Mouse (Mus musculus) forebrain, embryonic 10.5 days (tissue): ENCODE measurements around the gene Tor3a. TPM values are rescaled to one million over a fixed set of nuclear protein-coding genes. Genes with fewer than 3 reads are reported as not detected.
A peak's percentile ranks its signal among the peaks of the same experiment; 100 is the strongest.

Experiments used
- DNase-seq: peaks from one replicate; pipeline ENCODE4 v3.0.0-alpha.2; 2017; ENCODE audit warnings: low spot score; ENCODE audit errors: extremely low spot score
- H3K27ac ChIP-seq: fragments of 300-500 bp; sonication (generic); 2 replicates; pipeline ENCODE4 v1.5.1; 2016; ENCODE audit warnings: mild to moderate bottlenecking
- H3K27me3 ChIP-seq: fragments of 300-500 bp; sonication (generic); 2 replicates; pipeline ENCODE4 v1.6.1; 2016; ENCODE audit warnings: mild to moderate bottlenecking; ENCODE audit not compliant: poor library complexity, severe bottlenecking
- H3K36me3 ChIP-seq: fragments of 300-500 bp; sonication (generic); replicated peaks from 2 replicates; pipeline ENCODE4 v1.6.1; 2016; ENCODE audit warnings: mild to moderate bottlenecking, moderate library complexity
- H3K4me1 ChIP-seq: fragments of 300-500 bp; sonication (generic); 2 replicates; pipeline ENCODE4 v1.6.1; 2016
- H3K4me3 ChIP-seq: fragments of 300-500 bp; sonication (generic); 2 replicates; pipeline ENCODE4 v1.5.1; 2016; ENCODE audit warnings: mild to moderate bottlenecking, moderate library complexity
- H3K9me3 ChIP-seq: fragments of 300-500 bp; sonication (generic); 2 replicates; pipeline ENCODE4 v1.6.1; 2016; ENCODE audit warnings: mild to moderate bottlenecking, moderate library complexity
- WGBS: fragments of 180-500 bp; shearing (Covaris S2); methylation state at CpG from one replicate; pipeline ENCODE4 v1.1.7; 2016; 5-methylcytosine and 5-hydroxymethylcytosine counted together
- polyA plus RNA-seq: library from polyadenylated mRNA; unstranded; fragments of >200 nt; fragmentation: Nextera tagmentation; extraction: Ambion mirVana; gene quantifications from 2 replicates; pipeline ENCODE4 v1.2.1, GENCODE M21; 2016

Tor3a gene
- polyA plus RNA-seq, result 5.4 and 6.2 TPM in 2 replicates

DNA sequence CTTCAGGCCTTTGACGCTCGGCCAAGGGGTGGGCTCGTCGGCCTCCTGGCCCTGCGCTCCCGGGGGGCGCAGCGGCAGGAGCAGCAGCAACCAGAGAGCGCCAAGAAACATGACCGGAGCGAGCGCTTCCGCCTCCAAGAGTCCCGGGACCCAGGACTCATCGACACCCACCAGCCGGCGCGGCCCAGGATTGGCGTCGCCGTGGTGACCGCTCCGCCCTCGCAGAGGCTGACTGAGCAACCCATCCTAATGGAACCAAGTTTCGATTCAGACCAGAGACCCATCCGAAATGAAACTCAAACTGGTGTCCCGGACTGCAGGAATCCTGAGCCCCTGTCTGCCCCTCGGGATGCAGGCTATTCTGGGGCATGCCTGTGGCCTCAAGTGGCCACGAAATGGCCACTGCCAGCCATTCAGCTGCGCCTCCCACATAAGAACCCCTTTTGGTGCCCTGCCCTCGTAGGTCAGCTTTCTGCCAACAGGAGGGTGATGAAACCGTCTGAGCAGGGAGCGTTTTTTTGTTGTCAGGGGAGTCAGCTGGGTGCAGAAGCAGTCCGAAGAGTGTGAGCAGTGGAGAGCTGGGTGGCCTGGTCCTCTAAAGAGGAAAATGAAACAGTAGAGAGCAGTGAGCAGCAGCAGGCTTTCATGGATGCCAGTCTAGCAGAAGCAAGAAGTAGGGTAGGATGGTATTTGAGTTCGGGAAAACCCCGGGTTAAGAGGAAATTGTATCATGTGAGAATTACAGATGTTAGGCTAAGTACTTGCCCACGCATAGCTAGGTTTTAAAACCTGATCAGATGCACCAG lies at the start of gene Tor3a:
Gene Tor3a (minus strand): TSS at position 162 of the 806 bp plus-strand sequence.
- WGBS, result 7% methylated on average over 37 of the region's 37 CpGs
- H3K9me3 ChIP-seq, result no peaks in the 10 kb centered on the region
- peak within 1 kb of the TSS; percentile 63 for H3K4me3 ChIP-seq
- H3K4me1 ChIP-seq, result peaks cover 24% of the 10 kb centered on the region
- H3K36me3 ChIP-seq, result no peaks in the 10 kb centered on the region
- peak; percentile 66 for DNase-seq
- H3K27me3 ChIP-seq, result peaks cover 26% of the 10 kb centered on the region
- peak within 1 kb of the TSS; percentile 79 for H3K27ac ChIP-seq

DNA sequence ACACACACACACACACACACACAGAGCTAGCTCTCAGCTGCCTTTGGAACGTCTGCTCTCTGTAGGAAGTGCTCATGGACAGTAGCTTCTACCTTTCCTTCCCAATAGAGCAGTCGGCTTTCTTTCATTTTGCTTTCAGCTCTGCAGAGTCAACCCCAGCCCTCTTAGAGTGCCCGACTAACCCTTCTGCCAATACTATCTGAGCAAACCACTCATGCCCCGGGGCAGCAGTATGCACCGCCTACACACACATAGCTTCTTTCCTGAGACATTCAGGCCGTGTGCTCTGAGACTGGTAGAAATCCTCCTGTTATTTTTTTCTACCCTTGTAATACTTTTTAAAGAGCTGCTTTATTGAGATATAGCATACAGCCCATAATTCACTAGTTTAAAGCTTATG lies 47.9 kb upstream of the Tor3a start:
- H3K4me1 ChIP-seq, result peaks cover 28% of the 10 kb centered on the region
- DNase-seq, result no peak
- no peak overlapping the region for H3K4me3 ChIP-seq
- H3K36me3 ChIP-seq, result no peaks in the 10 kb centered on the region
- WGBS, result 65% methylated on average over 6 of the region's 6 CpGs
- H3K27me3 ChIP-seq, result peaks cover 21% of the 10 kb centered on the region
- no peaks in the 10 kb centered on the region for H3K9me3 ChIP-seq
- H3K27ac ChIP-seq, result no peak overlapping the region

DNA sequence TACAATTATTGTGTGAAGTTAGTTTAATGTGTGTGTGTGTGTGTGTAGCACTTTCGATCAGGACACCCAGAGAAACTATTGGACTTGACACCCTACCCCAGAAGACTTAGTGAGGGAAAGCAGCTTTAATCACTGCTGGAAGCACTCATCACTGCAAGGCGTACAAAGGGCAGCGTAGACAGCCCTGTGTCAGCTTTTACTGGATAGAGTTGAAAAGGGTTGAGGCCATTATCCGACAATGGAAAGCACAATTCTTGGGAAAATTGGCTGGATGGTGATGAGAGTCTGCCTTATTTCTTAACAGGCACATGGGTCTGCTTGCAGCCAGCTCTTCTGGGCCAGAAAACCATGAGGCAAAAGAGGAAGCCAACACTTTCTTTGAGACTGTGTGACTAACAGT lies 45.9 kb upstream of the Tor3a start:
- Histone ChIP-seq H3K4me1 (peaks cover 28% of the 10 kb centered on the region), H3K4me3 (no peak overlapping the region), H3K27ac (no peak overlapping the region), H3K27me3 (peaks cover 21% of the 10 kb centered on the region), H3K36me3 (peaks cover 7% of the 10 kb centered on the region; the same call in 1 of the 2 replicates), H3K9me3 (no peaks in the 10 kb centered on the region)
- no peak for DNase-seq
- WGBS, result 55% methylated on average over 4 of the region's 4 CpGs

DNA sequence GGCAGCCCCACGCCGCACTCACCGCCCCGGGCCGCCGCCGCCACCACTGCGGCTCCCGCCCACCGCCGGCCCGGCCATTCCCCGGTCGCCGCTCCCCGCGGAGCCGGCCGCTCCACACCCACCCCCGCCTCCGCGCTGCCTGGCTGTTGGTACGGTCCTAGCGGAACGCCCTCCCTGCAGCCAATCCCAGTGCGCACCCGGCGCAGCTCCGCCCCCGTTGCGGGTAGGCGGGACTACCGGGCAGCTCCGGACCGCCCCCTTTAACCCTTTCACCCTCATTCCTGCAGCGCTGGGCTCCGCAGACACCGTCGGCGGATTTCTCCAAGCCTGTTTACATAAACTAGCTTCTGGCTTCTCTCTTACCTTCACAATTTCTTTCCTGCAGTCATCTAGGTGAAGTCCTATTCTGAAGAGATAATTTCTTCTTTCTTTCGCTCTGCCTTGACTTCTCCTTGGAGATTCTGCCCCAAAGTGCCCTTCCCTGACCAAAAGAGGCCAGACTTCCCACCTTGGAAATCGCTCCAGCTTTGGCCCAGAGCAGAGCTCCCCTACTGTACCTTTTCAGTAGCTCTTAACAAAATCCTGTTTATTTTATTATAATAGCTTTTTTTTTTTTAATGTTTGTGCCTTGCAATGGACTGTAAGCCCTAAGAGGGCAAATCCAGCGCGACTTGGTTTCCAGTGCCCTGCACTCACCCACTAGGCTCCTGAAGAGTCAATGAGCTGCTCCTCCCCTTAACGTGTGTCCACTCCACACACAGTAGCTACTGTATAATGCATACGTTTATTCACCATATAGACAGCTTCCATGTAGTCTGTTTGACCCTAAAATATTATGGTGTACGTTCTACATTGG lies 45.0 kb upstream of the Tor3a start, which contains the start of gene Fam20b:
Gene Fam20b (minus strand): TSS at position 137 of the 856 bp plus-strand sequence.
- under 1% methylated on average over 39 of the region's 47 CpGs for WGBS
- peaks cover 21% of the 10 kb centered on the region for H3K27me3 ChIP-seq
- no peaks in the 10 kb centered on the region for H3K9me3 ChIP-seq
- H3K4me3 ChIP-seq, result peak within 1 kb of the TSS; percentile 94
- peaks cover 28% of the 10 kb centered on the region for H3K4me1 ChIP-seq
- peaks cover 8% of the 10 kb centered on the region; the same call in 1 of the 2 replicates for H3K36me3 ChIP-seq
- peak within 1 kb of the TSS; percentile 96 for H3K27ac ChIP-seq
- peak; percentile 94 for DNase-seq

DNA sequence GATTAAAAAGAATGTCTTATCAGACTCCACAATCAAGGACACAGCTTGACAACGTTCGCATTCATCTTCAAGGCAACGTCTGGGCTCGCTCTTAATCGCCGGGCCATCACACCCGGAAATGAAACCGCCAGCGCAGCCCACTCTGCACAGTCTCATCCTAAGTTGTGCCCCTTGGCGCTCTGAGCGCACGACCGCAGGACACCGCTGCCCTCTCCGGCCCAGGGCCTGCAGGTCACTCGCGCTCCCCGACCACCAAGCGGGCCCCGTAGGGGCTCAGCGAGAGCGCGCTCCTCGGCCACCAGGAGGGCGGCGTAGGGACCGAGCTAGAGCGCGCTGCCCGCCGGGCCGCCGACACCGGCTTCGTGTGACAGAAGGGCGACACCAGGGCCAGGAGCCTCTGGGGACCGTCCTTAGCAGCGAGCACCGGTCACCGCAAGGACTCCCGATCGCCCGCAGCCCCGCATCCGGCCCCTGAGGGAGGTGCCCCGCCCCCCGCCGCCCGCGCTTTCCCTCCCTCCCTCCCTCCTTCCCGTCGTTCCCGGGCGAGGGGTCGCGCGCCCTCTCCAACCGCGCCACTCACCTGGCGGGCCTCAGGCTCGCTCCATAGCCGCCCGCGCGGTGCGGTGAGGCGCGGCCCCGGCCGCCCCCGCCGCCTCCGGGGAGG lies 44.3 kb upstream of the Tor3a start:
- H3K4me1 ChIP-seq, result peaks cover 28% of the 10 kb centered on the region
- peak overlapping the region; percentile 94 for H3K4me3 ChIP-seq
- no peaks in the 10 kb centered on the region for H3K9me3 ChIP-seq
- WGBS, result under 1% methylated on average over 53 of the region's 73 CpGs
- peaks cover 21% of the 10 kb centered on the region for H3K27me3 ChIP-seq
- peaks cover 8% of the 10 kb centered on the region; the same call in 1 of the 2 replicates for H3K36me3 ChIP-seq
- peak overlapping the region; percentile 96 for H3K27ac ChIP-seq
- peak; percentile 79 for DNase-seq

DNA sequence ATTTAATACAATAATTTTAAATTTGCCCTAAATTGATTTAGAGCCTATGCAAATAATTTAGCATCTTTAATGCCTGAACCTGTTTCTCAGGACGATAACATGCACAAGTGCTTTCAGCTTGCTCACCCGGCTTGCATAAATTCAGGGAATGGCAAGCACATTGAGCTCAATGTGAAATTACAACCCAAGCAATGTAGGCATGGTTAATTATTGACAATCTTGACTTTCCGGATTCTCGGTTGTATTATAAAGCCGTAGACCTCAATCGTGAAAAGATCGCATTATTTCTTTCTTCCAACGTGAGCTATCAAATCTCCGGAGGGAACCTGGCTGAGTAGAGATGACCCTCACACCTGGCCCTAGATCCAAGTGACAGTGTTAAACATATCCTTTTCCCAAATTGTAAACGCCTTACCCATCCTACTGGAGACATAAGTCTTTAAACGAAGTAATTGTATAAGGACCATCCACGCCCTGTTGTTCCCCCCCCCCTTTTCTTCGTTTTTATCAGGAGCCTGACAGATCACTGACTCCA lies 43.7 kb upstream of the Tor3a start:
- H3K4me3 ChIP-seq, result peak overlapping the region; percentile 94
- DNase-seq, result no peak
- WGBS, result 15% methylated on average over 13 of the region's 13 CpGs
- peaks cover 21% of the 10 kb centered on the region for H3K27me3 ChIP-seq
- peaks cover 8% of the 10 kb centered on the region; the same call in 1 of the 2 replicates for H3K36me3 ChIP-seq
- peaks cover 28% of the 10 kb centered on the region for H3K4me1 ChIP-seq
- H3K9me3 ChIP-seq, result no peaks in the 10 kb centered on the region
- H3K27ac ChIP-seq, result peak overlapping the region; percentile 96

DNA sequence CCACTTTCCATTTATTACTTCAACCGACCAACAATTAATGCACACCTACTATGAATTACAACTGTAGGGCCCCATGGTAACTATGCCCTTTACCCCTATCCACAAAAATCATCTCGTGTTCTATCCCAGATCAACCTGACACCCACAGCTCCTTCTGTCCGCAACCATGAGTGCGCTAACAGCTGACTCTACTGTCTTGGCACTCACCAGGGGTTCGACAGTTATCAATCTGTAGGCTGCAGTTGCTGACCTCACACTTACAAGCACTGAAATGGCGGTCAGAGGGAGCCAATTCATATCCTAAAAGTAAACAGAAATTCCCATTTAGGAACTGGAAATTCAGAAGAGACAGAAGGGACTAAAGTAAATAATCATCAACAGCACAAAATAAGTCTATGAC lies 42.5 kb upstream of the Tor3a start:
- WGBS, result 95% methylated on average over 6 of the region's 6 CpGs
- Histone ChIP-seq H3K4me3 (no peak overlapping the region), H3K27me3 (peaks cover 21% of the 10 kb centered on the region), H3K9me3 (no peaks in the 10 kb centered on the region), H3K27ac (no peak overlapping the region), H3K36me3 (peaks cover 8% of the 10 kb centered on the region; the same call in 1 of the 2 replicates), H3K4me1 (peaks cover 28% of the 10 kb centered on the region)
- no peak for DNase-seq

DNA sequence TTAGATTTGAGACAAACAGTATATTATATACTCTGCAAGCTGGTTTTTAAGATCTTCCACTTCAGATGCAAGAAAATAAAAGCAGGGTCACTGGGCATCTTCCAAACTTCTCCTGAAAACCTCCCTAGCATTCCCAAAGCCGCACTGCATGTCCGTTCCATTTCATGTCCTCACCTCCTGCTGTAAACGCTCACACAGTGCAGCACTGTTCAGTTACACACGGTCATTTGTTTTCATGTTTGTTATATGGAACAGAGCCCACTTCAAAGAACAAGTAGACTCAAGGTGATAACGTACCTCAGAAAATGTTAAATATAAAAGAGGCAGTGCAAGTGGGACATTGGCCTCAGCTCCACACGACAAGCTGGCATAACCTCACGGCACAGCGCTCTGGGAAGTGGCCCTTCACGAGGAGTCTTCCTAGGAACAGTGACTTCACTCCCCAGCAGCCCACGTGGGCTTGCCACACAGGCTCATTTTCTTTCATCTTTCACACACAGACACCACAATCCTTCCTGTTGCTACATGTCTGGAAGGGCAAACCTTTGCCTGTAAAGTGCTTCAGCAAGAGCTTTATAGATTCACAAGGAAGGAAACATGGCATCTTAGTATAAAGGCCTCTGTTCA lies 36.4 kb upstream of the Tor3a start:
- peaks cover 12% of the 10 kb centered on the region for H3K4me1 ChIP-seq
- no peak overlapping the region for H3K27ac ChIP-seq
- H3K27me3 ChIP-seq, result no peaks in the 10 kb centered on the region
- H3K9me3 ChIP-seq, result no peaks in the 10 kb centered on the region
- peaks cover 8% of the 10 kb centered on the region for H3K36me3 ChIP-seq
- H3K4me3 ChIP-seq, result no peak overlapping the region
- 83% methylated on average over 10 of the region's 10 CpGs for WGBS
- DNase-seq, result no peak

DNA sequence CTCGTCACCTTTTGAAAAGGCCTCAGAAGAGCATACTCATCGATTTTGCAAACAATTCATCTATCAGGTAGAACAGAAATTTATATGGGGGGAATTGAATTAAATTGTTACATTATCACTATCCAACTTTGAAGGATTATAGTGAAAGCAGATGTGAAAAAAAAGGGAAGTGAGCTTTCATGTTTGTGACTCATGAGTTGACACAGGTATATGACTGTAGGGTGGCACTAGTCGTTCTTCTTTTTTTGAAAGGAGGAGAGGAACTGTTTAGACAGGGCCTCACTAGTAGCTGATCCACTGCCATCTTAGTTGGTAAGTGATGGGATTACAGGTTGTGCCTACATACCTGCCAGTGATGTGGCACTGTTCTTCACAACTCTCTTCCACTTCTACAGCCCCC lies 34.5 kb upstream of the Tor3a start:
- Histone ChIP-seq H3K4me3 (no peak overlapping the region), H3K27ac (no peak overlapping the region), H3K4me1 (peaks cover 12% of the 10 kb centered on the region), H3K27me3 (no peaks in the 10 kb centered on the region), H3K36me3 (peaks cover 25% of the 10 kb centered on the region), H3K9me3 (no peaks in the 10 kb centered on the region)
- WGBS, result 91% methylated on average over 3 of the region's 3 CpGs
- DNase-seq, result no peak

DNA sequence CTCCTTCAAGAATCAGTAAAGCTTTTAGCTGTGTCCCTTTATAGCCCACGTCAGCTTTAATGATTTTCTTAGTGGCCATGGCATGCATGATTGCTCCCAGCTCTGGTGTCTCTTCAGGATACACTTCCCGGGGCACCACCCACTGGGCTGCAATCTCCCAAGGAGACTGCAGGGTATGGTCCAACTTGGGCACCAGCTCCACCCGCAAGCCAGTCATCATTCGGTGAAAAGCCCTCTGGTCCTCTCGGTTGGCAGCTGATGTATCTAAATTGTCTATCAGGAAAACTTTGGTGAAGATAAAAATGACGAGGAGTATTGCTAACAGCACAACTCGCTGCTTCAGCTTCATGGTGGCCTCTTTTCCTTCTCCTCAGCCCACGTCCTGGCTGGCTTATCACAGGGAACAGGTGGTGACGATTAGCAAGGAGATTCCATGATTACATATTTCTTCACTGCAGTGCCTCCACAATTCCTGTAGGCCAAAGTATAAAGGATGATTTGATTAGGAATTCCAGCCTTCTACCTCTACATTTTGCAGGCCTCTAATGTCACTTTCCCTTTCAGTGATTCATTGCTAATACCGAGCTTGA lies 31.6 kb upstream of the Tor3a start:
- DNase-seq, result no peak
- WGBS, result 85% methylated on average over 10 of the region's 10 CpGs
- H3K4me3 ChIP-seq, result no peak overlapping the region
- H3K27ac ChIP-seq, result no peak overlapping the region
- H3K9me3 ChIP-seq, result no peaks in the 10 kb centered on the region
- no peaks in the 10 kb centered on the region for H3K27me3 ChIP-seq
- H3K4me1 ChIP-seq, result peaks cover 8% of the 10 kb centered on the region
- peaks cover 48% of the 10 kb centered on the region for H3K36me3 ChIP-seq

DNA sequence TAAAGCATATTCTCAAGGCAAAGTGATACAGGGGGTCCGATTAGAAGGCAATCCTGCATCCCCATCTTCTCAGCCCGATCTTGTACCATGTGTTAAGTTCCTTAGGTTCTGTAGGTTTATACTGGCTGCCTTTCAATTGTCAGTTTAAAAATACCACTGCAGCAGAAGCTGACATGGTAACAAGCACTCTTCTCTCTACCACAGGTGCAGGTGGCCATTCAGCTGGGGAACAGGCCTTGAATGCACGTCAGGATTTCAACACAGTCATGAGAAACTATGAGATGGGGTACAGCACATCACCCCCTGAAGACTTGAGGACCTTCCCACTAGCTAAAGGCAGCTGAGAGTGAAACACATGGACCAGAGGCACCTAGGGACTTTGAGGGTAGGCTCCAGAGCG lies 29.3 kb upstream of the Tor3a start:
- 88% methylated on average over 4 of the region's 4 CpGs for WGBS
- H3K27ac ChIP-seq, result no peak overlapping the region
- no peaks in the 10 kb centered on the region for H3K27me3 ChIP-seq
- no peak overlapping the region for H3K4me3 ChIP-seq
- no peak for DNase-seq
- peaks cover 69% of the 10 kb centered on the region for H3K36me3 ChIP-seq
- no peaks in the 10 kb centered on the region for H3K9me3 ChIP-seq
- H3K4me1 ChIP-seq, result peaks cover 3% of the 10 kb centered on the region
